Mouse (Mus musculus) cortical plate, adult 2 months (tissue): ENCODE data around the gene Snx20. TPM values are rescaled to one million over a fixed set of nuclear protein-coding genes. Genes with fewer than 3 reads are reported as not detected.

Source experiments
- H3K27ac ChIP-seq: fragments of 200-500 bp; 2 replicates; pipeline ENCODE4 v1.5.1; 2012; ENCODE audit warnings: low read length, control low read depth, inconsistent platforms; ENCODE audit not compliant: insufficient read depth
- H3K4me1 ChIP-seq: fragments of 200-500 bp; 2 replicates; pipeline ENCODE4 v1.6.1; 2011; ENCODE audit warnings: low read length; ENCODE audit not compliant: control insufficient read depth, insufficient read depth
- H3K4me3 ChIP-seq: fragments of 200-500 bp; 2 replicates; pipeline ENCODE4 v1.5.1; 2011; ENCODE audit warnings: mild to moderate bottlenecking, low read length, control low read depth; ENCODE audit not compliant: insufficient read depth
- CTCF ChIP-seq: fragments of 200-500 bp; IDR thresholded peaks from 2 replicates; pipeline ENCODE4 v1.5.1; 2011; ENCODE audit warnings: mild to moderate bottlenecking, control low read depth, low read length; ENCODE audit not compliant: insufficient read depth; ENCODE audit errors: extremely low read depth
- POLR2A ChIP-seq: fragments of 200-500 bp; IDR thresholded peaks from 2 replicates; pipeline ENCODE4 v1.6.1; 2011; ENCODE audit warnings: mild to moderate bottlenecking, low read length, control low read depth; ENCODE audit not compliant: insufficient read depth; ENCODE audit errors: extremely low read depth
- polyA plus RNA-seq: library from polyadenylated mRNA; depleted of rRNA; stranded (reverse); fragments of >200 nt; gene quantifications from 2 replicates; pipeline ENCODE4 v1.2.3, GENCODE M21; 2012

Snx20 gene
- polyA plus RNA-seq, 1 experiment = 1.1 TPM

- H3K4me1 ChIP-seq = no peaks in the 10 kb centered on the region
- H3K4me3 ChIP-seq = no peak overlapping the region
- H3K27ac ChIP-seq = no peak overlapping the region
- no peak for TF ChIP-seq POLR2A
- TF ChIP-seq CTCF = no peak
Observed at GRCm38 (mm10) chr8:88610271-88610670, 25.7 kb downstream of the Snx20 start.

DNA sequence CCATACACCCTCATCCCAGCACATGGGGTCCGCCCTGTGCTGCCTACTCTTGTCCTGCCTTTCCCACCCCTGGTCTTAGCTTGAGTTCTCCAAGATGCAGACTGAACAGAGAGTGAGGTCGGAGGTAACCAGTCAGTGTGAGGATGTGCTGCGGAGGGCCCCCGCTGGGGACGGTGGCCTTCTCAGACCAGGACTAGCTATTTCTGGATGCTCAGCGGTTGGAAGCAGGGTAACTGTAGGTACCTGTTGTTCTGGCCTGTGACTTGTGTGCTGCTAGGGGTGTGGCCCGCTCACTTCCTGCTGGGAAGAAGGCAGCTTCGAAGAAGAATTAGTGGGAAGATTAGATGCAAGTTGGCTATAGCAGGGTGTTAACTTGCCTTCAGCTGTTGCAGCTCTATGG lies 26.9 kb downstream of the Snx20 start:
- H3K4me3 ChIP-seq = no peak overlapping the region
- no peaks in the 10 kb centered on the region for H3K4me1 ChIP-seq
- TF ChIP-seq POLR2A (no peak), CTCF (no peak)
- H3K27ac ChIP-seq = no peak overlapping the region

DNA sequence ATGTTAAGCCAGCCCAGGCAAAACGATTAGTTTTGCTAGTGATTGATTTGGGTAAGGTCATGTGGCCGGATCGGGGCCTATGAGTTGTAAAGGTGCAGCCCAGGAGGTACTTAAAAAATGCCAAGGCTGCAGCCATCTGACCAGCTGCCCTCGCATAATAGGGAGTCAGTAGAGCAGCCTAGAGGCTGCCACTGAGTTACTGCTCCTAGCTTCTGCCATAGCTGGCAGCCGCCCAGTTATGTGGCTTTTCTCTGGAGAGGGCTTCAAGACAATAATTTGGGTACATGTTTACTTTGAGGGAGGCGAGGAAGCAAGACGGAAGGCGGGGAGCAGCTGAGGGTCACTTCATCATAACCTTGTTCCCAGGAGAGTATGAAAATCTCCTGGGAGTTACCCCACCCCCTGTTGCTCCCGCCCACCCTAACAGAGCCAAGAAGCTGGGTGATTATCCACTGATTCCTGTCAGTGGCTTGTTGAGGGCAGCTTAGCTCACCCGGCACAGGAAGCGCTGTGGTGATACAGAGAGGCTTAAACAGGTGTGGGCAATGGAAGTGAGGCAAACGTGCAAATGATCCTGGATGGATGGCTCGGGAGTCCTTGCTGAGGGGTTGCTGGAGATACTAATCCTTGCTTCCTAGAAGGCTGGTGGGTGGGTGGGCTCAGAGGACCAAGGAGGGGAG lies 30.4 kb downstream of the Snx20 start:
- TF ChIP-seq POLR2A (no peak), CTCF (no peak)
- no peak overlapping the region for H3K27ac ChIP-seq
- no peak overlapping the region for H3K4me3 ChIP-seq
- no peaks in the 10 kb centered on the region for H3K4me1 ChIP-seq

DNA sequence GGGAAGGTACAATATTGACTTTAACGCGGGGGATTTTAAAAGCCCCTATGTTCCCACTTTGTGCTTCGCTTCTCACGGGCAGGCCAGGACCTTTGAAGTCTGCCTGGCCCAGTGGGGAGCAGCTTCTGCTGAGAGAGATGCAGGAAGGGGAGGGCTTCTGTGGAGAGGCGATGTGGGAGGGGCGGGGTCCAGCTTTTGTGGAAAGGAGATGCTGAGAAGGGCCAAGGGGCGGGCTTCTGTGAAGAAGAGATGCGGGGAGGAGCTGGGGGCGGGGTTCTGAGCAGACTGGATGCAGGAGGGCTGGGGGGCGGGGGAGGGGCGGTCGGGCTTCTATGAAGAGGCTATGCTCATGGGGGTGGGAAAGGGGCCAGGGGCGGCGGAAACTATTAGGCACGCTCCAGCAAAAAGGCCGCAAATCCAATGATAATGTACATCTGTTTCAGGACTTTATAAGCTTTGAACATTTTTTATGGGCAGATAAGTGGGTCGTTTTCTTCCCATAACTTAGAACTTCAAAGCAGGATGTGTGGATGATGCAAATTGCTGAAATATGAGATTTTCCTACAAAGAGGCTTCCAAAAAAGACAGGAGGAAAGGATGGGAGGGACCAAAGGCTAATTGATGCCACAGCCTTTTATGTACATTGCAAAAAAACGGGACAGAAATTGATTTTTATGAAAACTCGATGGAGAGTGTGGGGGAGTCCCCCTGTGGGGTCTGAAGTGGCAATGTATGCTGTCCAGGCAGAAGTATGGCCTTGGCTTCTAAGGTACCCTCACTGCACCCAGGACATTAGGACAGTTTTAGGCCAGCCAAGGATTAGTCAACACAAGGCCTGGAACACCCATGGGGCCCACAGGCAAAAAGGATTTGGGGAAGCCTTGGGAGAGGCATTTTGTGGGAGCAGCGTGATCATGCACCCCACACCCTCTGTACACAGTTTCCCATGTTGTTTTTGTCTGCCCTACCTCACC lies 31.6 kb downstream of the Snx20 start:
- Histone ChIP-seq H3K4me1 (no peaks in the 10 kb centered on the region), H3K27ac (no peak overlapping the region), H3K4me3 (no peak overlapping the region)
- no peak for TF ChIP-seq POLR2A
- no peak for TF ChIP-seq CTCF

GRCm38 (mm10) chr8:88603446-88603989 lies 32.4 kb downstream of the Snx20 start:
- H3K27ac ChIP-seq = no peak overlapping the region
- no peak overlapping the region for H3K4me3 ChIP-seq
- TF ChIP-seq CTCF (no peak), POLR2A (no peak)
- H3K4me1 ChIP-seq = no peaks in the 10 kb centered on the region

DNA sequence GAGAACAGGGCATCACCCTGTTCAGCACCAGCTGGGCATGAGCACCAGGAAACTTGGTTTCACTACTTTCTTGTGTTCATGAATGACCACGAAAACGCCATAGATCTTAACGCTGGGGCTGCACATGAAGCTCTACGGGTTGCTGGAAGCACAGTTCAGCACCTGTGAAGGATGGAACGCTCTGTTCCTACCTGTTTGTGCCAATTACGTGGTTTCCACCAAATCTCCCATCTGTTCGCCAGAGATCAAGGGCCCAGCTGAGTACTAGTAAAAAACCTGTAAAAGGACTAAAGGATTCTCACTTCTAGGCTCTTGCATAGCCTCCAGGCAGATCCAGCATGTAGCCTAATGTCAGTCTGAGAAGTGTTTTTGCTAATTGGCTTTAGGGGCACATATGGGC lies 36.4 kb downstream of the Snx20 start:
- TF ChIP-seq POLR2A = no peak
- no peak overlapping the region for H3K27ac ChIP-seq
- H3K4me3 ChIP-seq = no peak overlapping the region
- no peaks in the 10 kb centered on the region for H3K4me1 ChIP-seq

DNA sequence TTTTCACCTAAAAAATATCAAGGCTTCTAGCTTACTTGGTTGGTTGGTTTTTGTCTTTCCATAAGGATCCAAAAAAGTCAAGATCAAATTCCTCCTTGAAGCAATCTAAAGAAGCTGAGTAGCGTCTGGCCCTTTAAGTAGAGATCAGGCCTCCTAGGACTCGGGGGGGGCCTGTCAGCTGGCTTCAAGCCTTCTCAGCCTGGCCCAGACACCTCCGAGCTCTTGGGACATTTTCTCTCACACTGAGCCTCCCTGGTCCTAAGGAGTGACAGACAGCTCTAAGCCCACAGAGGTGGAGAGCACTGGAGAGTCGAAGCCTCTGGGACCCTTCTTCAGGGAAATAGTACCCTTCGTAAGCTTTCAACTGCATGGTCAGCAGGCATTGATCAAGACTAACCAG lies 37.4 kb downstream of the Snx20 start:
- TF ChIP-seq POLR2A = no peak
- TF ChIP-seq CTCF = no peak
- Histone ChIP-seq H3K4me1 (no peaks in the 10 kb centered on the region; the same call in 1 of the 2 replicates), H3K4me3 (no peak overlapping the region), H3K27ac (no peak overlapping the region)

DNA sequence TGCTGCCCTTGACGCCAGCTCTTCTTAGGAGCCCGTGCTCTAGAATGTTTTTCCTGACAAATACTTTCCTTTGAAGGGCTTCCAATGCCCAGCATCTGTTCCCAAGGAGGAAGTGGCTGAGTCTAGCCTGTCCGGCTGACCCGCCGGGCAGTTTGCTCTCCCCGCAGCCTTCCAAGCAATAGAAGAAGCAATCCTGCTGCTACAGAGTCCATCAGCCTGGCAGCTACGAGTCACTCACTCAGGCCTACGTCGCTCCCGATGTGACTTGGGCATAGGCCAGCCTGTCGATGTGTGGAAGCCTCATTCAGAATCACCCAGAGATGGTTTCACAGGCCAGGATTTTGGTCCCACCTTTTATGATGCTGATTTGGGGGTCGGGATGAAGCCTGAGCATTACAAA lies 39.9 kb downstream of the Snx20 start:
- TF ChIP-seq POLR2A (no peak), CTCF (no peak)
- Histone ChIP-seq H3K4me1 (no peaks in the 10 kb centered on the region; the same call in 1 of the 2 replicates), H3K27ac (no peak overlapping the region), H3K4me3 (no peak overlapping the region)

- Histone ChIP-seq H3K27ac (no peak overlapping the region), H3K4me1 (no peaks in the 10 kb centered on the region; the same call in 1 of the 2 replicates), H3K4me3 (no peak overlapping the region)
- TF ChIP-seq CTCF = no peak
- no peak for TF ChIP-seq POLR2A
Observed at GRCm38 (mm10) chr8:88593947-88594346, 42.0 kb downstream of the Snx20 start.
